Mouse (Mus musculus) spleen, postnatal 14 days (tissue): ENCODE measurements around the gene Tenm4.

Experiments used
- DNase-seq, 2 experiments: peaks; one replicate each; pipeline ENCODE4 v3.0.0; 2021 to 2022; ENCODE audit warnings: low spot score in 2 of 2

Tenm4 gene

DNA sequence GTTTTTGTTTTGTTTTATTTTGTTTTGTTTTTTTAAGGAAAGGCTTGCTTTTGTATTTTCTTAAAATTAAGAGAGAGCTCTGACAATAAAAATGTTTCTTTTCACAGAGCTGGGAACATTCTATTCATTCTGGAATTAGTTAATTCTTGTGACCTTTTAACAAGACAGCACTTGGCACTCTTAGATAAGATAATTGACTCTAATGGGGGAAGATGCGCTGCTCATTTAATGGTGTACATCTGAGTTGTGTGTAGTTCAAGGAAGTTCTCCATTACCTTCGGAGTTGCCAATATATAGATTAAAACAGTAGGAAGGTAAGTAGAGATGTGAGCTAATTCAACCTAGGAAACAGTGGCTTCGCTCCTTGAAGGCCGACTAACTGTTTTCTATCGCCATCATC, 554.6 kb downstream of the Tenm4 start:
- DNase-seq, result no peak

DNA sequence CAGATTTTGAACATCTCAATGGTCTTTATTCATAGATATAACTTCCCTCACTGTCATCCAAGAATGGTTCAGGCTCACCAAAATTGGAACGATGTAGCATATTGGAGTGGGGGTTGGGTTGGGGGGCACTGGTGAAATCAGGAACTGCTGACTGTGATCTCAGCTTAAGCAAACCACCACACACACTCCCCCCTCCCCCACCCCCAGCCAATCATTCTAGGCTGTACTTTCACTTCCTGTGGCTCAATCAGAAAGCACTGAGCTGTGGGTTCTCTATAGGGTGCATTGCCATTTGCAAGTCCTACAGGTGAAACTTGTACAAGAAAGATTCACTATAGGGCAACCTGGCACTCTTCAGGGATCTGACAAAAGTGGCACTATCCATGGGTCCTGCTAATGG, 559.3 kb downstream of the Tenm4 start:
- DNase-seq, result no peak

DNA sequence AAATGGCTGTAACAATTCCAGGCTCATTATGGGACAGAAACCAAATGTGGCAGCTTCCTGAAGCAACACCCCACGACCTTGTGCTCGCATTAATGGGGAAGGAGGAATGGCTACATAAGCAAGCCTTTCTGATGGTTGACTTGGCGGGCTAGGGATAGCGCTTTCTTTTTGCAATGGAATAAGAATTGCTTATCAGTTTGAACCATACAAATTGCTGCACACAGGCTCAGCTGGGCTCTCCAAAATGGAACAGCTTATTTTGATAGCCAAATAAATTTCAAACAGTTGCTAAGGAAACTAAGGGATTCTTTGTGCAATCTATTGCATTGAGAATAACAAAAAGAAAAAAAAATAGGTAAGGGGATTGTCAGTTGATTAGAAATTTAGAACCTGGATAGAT, 560.9 kb downstream of the Tenm4 start:
- no peak for DNase-seq

DNA sequence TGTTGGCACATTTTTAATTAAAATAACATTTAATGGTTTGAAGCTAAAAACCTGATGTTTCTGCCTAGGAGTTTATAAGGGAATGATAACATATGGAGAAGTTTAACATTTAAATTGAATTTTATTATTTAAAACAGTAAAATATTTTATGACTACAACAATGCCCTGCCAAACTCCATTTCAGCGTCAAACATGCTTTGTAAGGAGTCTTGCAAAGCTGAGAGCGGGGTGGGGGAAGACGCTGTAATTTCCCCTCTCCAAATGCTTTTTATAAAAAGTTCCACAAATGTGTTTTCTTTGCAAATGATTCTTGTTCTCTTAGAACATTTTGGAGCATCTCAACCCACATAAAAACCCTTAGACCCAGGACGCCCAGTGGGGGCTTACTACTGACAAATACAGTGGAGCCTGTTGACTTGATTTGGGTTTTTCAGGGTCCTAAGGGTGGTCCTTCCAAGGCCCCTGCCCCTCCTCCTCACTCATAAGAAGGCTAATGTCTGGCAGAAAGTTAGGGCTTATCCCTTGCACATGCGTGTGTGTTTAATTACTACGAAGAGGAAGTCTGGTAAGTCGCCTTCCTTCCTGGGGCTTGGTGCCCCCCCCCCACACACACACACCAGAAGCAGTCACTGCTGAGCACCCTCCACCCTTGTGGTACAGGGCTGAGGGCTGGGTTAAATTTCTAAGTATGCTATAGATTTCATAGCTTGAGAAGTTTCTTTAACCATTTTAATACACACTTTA, 563.4 kb downstream of the Tenm4 start:
- DNase-seq, result peak in 1 of 2 experiments; percentile 13

DNA sequence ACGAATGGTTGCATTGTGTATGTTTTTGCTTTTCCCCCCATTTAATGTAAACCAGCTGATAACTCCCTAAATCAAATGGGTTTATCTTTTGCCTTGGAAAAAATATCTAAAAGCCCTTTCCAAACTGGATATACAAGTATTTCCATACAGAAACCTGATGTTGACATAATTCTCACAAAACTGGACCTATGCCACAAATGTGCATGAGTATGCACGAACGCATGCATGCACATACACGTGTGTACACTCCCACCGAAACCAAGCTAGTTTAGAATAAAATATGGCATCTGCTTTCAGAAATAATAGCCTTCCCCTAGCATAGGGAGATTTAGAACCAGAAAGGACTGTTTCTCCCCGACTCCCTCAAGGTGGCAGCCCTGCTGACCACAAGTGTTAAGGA, 569.6 kb downstream of the Tenm4 start:
- DNase-seq, result no peak

DNA sequence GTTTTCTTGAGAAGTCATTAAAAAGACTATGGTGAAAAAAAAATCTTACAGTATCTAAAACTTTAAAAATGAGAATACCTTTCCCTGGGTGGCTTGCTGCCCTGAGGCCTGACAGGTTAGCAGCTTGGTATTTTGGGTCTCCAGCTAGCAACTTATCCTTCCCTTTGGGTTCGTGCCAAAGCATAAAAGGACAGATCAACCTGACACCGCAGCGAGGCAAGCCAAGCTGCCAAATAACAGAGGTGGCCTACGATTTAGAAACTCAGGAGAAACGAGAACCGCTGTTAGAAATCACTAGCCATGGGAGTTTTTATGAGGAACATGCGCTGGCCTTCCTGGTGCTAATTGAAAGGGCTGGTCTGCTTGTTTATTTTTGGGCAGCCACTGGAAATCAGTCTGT, 571.2 kb downstream of the Tenm4 start:
- DNase-seq, result no peak

DNA sequence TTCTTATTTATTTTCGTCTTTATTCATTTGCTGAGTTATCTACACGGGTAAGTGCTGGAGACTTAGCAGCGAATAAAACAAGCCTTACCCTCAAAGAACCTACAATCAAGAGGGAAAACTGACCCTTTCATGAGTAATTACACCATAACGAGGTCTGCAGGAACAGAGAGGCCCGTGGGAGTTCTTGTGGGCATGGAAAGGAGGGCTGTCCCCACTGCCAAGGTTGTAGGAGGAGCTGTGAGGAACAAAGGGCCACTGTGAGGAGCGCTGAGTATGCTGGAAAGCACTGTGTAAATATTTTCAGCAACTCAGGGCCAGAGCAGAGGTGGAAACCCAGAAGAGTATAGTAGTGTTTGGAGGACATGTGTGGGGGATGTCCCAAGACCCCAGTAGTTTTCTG, 574.9 kb downstream of the Tenm4 start:
- no peak for DNase-seq

DNA sequence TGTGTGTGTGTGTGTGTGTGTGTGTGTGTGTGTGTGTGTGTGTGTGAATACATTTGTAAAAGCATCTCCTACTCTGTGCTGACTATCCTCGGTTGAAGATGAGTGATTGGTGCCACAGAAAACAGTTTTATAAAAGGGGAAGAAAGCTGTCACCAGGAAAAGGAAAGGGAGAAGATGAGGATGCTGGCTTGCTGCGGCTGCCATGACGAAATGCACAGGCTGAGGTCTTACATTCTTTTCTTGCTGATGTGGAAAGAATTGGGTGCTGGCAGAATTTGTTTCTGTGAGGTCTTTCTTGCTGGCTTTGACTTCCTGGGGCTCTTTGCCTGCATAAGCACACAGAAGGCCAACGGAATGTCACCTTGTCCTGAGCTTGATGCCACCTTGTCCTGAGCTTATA, 575.7 kb downstream of the Tenm4 start:
- no peak for DNase-seq

DNA sequence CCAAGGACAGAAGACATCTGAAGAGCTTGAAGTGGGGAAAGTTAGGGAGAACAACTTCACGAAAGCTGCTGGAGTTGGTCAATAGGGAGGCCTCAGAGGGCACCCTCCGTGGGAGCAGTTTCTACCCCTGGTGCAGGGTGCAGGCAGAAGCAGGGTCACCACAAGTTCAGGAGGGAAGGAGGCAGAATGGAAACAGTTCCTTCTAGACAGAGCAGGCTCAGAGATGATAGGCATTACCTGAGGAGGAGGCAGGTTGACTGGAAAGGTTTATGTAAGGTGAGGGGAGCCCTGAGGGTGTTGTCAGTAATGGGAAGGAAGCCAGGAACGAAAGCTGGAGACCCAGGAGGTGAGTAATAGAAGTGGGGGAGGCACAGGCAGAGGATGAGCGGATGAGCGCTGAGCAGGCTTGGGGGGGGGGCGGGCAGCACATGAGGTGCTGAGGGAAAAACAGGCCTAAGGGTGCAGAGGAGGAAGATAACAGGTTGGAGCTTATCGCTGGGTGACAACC, 577.5 kb downstream of the Tenm4 start:
- DNase-seq, result no peak

DNA sequence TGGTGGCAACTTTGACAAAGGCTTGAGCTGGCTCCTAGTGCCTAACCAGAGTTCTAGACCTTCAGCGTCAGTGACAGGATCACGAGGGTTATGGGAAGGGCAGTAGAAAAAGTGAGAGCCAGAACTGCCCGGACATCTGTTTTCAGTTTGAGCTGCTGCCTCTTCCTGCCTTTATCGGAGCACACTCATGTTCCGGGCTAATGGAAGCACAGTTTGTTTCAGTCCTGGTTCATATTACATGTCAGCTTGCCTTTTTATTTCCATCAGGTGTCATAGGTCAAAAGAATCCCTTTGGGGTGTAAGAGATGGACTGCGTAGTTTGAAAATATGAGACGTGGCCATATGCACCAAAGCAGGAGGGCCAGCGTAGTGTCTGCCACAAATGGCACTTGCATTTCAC, 578.7 kb downstream of the Tenm4 start:
- DNase-seq, result no peak

DNA sequence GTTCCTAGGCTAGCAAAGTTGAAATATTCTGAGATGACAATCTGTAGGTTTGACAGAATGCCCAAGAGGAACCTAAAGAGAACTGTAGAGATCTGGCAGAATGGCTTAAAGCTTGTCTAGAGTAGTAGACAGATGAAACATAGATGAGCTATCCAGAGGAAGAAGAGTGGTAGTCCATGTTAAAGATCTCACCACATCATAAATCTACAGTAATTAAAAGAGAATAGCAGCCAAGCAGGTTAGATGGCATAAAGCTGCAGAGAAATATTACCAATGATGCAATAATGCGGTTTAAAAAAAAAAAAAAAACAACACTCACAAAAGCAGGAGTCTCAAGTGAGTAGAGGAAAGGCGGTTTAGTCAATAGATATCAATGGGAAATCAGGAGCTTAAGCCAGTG, 580.2 kb downstream of the Tenm4 start:
- no peak for DNase-seq

DNA sequence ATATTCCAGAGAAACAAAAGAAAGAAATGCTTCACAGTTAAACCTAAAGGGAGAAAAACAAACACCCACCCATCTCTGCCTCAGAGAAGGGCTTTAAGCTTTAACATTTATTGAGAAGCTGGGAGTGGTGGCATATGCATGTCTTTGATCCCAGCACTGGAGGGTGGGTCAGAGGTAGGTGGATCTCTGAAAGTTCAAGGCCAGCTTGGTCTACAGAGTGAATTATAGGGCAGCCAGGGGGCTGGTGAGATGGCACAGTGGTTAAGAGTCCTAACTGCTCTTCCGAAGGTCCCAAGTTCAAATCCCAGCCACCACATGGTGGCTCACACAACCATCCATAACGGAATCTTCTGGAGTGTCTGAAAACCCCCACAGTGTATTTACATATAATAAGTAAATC, 581.7 kb downstream of the Tenm4 start:
- DNase-seq, result no peak

DNA sequence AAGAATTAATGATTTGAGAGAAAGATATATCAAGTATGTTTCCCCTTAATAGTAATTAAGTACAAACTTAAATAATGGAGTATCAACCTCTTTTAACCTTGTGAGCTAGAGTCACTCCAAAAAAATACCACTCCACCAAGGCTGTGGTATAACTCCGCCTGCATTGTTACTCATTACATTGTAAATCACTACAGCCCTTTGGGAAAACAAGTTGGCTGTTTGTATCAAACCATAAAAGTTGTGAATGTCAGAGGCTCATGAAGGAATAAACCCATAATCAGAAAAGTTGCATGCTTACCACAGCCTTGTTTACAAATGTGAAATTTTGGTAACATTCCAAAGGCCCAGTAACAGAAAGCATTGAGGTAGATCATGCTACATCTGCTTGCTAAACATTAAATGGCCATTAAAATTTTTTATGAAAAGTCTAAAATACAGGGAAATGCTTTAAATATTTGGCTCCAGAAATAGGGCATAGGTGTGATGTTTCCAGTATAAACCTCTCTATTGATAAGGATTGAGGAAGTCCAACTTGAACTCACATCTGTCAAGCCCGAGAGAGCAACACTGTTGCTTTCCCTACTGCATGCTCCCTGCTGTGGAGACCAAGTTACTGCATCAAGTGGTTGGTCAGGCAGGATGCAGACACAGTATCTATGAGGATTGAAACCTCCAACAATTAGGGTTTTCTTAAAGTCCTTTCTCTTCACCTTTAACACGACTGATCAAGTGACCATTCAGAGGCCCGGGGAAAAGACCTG, 582.5 kb downstream of the Tenm4 start:
- no peak for DNase-seq

DNA sequence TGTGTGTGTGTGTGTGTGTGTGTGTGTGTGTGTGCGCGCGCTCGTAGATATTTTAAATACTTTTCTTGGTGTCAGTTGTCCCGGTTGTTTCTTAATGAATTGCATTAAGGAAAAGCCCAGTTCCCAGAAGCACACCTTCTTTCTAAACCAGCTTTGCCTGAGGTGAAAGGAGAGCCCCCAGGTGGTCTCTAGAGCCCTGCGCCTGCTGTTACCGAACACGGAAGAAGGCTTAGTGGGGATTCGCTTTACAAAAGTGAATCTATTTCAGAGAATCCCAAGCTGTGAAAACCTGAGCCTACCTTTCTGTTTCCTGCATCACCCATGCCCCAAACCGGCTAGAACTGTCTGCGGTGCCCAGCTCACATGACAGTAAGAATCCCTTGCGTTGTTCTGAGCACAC, 583.1 kb downstream of the Tenm4 start:
- no peak for DNase-seq

DNA sequence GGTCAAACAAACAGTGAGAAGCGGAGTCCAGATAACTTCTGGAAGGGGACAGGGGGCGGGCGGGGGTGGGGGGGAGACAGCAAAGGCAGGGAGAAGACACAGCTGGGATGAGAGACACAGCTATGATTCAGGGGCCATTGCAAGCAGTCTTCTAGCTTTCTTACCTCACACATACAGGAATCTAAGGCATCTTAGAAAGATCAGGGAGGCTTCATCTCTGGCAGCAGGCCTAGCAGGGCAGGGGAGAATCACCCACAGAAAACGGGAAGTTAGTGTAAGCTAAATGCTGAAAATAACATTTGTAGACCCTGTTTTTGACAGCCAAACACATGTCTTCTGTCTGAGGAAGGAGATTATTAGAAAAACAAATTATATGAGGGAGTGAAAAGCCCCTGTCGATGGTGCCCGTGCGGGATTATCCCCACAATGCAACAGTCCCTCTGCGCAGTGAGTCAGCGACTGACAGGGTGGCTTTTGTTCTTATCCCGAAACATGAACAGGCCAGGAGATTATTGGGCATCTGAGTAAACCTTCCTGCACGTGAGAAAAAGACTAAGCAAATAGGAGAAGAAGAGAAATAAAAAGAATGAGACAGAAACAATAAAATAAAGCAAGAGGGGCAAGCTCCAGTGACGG, 584.5 kb downstream of the Tenm4 start:
- no peak for DNase-seq

DNA sequence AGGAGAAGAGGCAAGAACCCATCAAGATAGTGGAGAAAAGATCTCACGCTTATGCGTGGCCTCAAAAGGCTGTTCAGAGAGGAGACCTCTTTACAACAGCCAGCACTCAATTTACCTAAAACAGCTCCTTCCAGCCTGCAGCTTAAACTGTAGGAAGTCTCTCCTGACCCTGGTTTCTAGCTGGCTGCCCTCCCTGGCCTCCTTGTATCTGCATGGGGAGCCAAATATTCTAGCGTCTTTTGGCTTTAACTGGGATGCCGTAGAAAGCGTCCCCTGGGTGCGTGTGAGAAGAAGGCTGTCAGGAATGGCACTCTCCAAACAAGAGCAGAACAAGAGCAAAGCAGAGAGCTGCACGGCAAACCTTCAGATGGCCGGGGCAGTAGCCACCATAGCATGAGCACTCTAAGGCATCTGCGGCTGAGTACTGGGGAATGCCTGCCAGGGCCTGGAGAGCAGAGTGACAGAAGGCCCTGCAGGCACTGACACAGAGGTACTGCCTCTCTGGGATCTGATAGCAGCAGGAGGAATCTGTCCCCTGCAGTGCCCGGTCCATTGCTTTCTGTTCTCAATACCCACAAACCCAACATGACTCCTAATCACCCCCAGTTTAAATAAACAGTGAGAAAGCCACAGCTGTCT, 585.2 kb downstream of the Tenm4 start:
- no peak for DNase-seq

DNA sequence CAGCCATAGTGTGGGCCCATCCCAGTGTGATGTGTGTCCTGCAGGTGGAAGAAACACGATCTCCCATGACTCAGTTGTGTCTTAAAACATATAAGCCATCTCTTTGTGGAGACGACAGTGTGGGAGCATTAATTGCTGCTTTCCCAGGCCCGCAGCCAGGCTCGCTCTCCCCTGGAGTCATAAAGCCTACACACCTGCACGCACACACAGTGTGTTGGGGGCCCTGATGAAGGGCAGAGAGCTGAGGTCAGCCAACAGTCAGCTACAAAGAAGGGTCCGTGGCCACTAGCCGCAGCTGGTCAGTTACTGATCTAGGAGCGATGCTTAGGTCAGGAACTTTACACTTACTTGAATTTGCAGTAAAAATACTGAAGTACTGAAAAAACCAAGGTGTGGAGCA, 586.0 kb downstream of the Tenm4 start:
- DNase-seq, result no peak

DNA sequence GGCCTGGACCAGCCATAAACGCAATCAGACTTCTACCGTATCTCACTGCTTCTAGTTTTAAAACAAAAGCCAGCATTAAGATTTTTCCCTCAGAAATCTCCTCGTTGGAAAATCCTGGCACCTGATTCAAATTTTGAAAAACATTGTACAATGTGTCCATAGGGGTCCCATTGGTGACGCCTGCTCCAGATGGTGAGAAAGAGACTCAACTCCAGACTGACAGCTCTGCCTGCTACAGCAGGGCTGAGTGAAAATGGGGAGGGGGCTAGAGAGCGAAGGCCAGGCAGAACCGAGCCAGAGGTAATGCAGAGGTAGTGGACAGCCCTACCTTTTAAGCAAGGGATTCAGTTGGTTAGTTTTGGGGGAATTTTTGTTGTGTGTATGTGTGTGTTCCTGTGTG, 589.2 kb downstream of the Tenm4 start:
- DNase-seq, result no peak

DNA sequence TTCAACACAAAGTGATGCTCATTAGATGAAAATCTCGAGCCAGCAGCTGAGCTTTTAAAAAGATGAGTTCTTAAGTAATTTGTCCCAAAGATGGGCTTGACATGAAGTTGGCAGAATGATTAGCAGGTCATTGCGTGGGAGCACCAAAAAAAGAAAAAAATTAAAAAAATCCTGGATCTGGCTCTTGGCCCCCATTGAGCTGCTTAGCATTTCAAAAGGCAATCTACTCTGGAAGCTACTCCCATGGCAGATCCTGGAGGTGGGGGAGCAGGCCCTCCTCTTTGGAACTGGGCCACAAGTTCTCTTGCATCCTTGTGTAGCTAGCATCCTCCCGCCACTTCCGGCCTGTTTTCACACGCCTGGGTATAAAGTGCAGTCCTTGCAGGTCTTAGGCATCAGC, 590.1 kb downstream of the Tenm4 start:
- no peak for DNase-seq

DNA sequence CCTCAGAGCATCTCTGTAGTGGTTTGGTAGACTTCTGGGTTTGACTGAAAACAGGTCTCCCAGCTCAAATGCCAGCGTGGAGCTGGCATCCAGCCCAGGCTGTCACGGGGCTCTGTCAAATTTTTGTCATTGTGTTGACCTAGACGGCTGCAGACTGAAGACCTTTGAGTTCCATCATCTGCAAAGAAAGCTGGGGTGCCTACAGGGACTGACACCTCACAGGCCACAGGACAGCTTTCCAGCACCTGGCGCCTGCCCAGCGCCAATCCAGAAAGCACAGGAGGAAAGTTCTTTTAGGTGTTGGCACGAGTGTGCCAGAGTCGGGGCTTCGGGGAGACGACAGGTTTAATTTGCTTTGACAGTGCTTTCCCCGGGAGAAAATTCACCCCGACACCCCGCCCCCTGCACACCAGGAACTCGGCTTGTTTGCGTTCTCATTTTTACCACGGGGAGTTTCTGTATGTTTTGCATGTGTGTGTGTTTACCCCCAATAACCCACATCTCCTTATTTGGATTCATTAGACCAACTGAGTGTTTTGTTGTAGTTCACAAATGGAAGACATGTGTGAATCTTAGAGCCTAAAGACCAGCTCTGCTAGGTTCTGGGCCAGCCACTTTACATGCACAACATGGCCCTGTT, 594.4 kb downstream of the Tenm4 start:
- DNase-seq, result no peak

DNA sequence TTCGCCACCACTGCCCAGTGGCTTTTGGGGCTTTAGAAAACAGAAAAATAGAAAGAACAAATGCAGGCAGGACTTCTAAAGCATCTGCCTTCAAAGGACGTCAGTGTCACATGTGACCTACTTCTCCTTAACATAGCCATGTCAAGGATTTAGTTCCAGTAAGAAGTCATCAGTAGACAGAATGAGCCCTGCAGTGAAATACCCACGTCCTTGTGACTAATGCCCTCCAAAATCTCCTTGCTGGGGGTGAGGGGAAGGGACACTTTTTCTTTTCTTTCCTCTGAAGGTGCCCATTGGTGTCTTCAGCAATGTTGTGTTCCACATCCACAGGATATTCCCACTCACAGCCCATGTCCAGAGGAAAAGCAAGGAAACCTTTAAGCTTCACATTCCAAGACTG, 596.0 kb downstream of the Tenm4 start:
- no peak for DNase-seq

DNA sequence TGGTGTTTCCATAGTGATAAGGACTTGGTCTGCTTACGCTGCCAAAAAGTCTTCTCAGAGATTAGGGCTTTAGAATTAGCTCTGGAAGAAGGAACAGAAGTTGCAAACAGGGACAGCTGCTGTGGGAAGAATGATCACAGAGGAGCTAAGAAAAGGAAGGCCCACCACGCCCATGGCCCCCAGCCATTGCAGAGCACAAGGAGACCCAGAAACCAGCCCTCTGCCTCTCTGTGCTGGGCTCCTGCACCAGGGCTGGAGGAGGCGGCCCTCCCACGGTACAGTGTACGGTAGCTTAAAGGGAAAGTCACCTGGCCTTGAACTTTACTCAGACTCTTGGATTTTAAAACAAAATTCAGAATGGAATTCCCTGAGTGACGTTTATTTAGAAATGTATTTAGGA, 597.7 kb downstream of the Tenm4 start:
- DNase-seq, result no peak
